Mouse (Mus musculus) hindbrain, embryonic 10.5 days (tissue): Measurements from ENCODE around the gene Cmip. TPM values are rescaled to one million over a fixed set of nuclear protein-coding genes. Genes with fewer than 3 reads are reported as not detected.
A peak's percentile ranks its signal among the peaks of the same experiment; 100 is the strongest.

Source experiments
- DNase-seq: peaks from one replicate; pipeline ENCODE4 v3.0.0-alpha.2; 2017; ENCODE audit warnings: low spot score
- H3K27ac ChIP-seq: fragments of 300-500 bp; sonication (generic); 2 replicates; pipeline ENCODE4 v1.5.1; 2016; ENCODE audit warnings: mild to moderate bottlenecking, moderate library complexity
- H3K27me3 ChIP-seq: fragments of 300-500 bp; sonication (generic); 2 replicates; pipeline ENCODE4 v1.6.1; 2016; ENCODE audit warnings: mild to moderate bottlenecking; ENCODE audit not compliant: poor library complexity, insufficient read depth, severe bottlenecking
- H3K36me3 ChIP-seq: fragments of 300-500 bp; sonication (generic); 2 replicates; pipeline ENCODE4 v1.6.1; 2016; ENCODE audit warnings: mild to moderate bottlenecking, moderate library complexity
- H3K4me1 ChIP-seq: fragments of 300-500 bp; sonication (generic); replicated peaks from 2 replicates; pipeline ENCODE4 v1.6.1; 2016; ENCODE audit warnings: mild to moderate bottlenecking
- H3K4me3 ChIP-seq: fragments of 300-500 bp; sonication (generic); 2 replicates; pipeline ENCODE4 v1.5.1; 2016; ENCODE audit warnings: mild to moderate bottlenecking, moderate library complexity
- H3K9me3 ChIP-seq: fragments of 300-500 bp; sonication (generic); 2 replicates; pipeline ENCODE4 v1.6.1; 2016; ENCODE audit warnings: mild to moderate bottlenecking, moderate library complexity
- WGBS: fragments of 180-500 bp; shearing (Covaris S2); methylation state at CpG from one replicate; pipeline ENCODE4 v1.1.7; 2016; 5-methylcytosine and 5-hydroxymethylcytosine counted together
- polyA plus RNA-seq: library from polyadenylated mRNA; unstranded; fragments of >200 nt; fragmentation: Nextera tagmentation; extraction: Ambion mirVana; gene quantifications from 2 replicates; pipeline ENCODE4 v1.2.1, GENCODE M21; 2016

The Cmip gene
- polyA plus RNA-seq, 1 experiment from 2014 or later: 14.0 TPM

DNA sequence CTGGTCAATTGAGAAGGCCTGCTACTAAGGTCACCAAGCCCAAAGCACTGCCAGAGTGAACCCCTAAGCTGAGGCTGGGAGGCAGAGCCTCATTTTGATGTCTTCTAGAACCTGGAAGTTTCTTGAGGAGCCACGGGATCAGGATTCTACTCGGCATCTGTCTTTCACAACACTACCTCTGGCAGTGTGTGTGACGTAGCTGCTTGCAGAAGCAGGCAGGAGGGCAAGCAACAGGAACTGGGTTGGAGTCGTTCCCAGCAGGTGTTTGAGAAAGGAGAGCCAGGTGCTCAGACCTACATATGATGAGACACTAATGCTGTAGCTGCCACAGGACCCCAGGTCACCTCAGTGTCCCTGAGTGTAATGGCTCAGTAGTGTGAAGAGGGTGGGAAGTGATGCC, 140.0 kb downstream of the Cmip start:
- no peak overlapping the region for H3K4me3 ChIP-seq
- H3K36me3 ChIP-seq: peaks cover 13% of the 10 kb centered on the region
- 95% methylated on average over 4 of the region's 4 CpGs for WGBS
- H3K27me3 ChIP-seq: no peaks in the 10 kb centered on the region
- DNase-seq: no peak
- H3K9me3 ChIP-seq: no peaks in the 10 kb centered on the region
- H3K4me1 ChIP-seq: peaks cover 38% of the 10 kb centered on the region
- no peak overlapping the region for H3K27ac ChIP-seq

DNA sequence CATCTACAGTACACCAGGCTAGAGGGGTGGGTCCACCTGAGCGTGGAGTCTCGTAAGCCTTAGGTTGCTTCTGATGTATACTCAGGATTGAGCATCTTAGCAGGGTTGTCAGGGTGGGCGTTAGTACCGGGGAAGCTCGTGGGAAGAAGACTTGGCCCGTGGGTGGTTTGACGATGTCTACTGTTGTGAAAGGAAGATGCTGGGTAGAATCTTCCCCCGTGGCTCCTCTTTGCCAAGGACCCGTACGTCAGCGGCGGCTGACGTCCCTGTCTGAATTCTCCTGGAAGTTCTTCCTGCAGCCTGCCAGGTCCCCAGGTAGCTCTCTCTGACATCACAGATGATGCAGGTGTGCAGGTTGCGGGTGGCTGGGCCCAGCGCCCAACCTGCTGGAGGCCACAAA, 140.9 kb downstream of the Cmip start:
- no peaks in the 10 kb centered on the region for H3K27me3 ChIP-seq
- no peak overlapping the region for H3K4me3 ChIP-seq
- peaks cover 13% of the 10 kb centered on the region for H3K36me3 ChIP-seq
- H3K9me3 ChIP-seq: no peaks in the 10 kb centered on the region
- 96% methylated on average over 15 of the region's 15 CpGs for WGBS
- no peak for DNase-seq
- H3K27ac ChIP-seq: no peak overlapping the region
- peaks cover 47% of the 10 kb centered on the region for H3K4me1 ChIP-seq

DNA sequence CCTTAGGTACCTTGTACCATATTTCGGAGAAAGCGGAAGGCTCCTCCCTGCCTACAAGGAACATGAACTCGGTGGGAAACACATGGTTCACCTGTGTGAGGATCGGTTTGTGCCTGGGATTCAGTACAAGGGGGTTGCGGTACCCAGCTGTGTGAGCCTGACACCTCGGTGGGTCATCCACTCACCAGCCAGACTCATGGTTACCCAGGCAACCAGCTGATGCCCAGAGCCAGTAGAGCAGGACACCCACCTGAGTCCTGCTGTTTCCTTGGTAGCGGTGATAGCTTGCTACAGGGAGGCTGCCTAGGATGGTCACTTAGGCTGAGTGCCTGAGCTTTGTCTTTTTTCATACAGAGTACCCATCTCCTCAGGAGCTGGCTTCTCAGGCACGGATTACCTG, 142.4 kb downstream of the Cmip start:
- H3K4me1 ChIP-seq: peaks cover 52% of the 10 kb centered on the region
- no peaks in the 10 kb centered on the region for H3K9me3 ChIP-seq
- H3K4me3 ChIP-seq: no peak overlapping the region
- 79% methylated on average over 8 of the region's 8 CpGs for WGBS
- H3K27ac ChIP-seq: 0 out of 2 replicates have a peak overlapping the region, but pooled peaks have one; percentile 5
- DNase-seq: no peak
- H3K27me3 ChIP-seq: no peaks in the 10 kb centered on the region
- H3K36me3 ChIP-seq: peaks cover 13% of the 10 kb centered on the region

DNA sequence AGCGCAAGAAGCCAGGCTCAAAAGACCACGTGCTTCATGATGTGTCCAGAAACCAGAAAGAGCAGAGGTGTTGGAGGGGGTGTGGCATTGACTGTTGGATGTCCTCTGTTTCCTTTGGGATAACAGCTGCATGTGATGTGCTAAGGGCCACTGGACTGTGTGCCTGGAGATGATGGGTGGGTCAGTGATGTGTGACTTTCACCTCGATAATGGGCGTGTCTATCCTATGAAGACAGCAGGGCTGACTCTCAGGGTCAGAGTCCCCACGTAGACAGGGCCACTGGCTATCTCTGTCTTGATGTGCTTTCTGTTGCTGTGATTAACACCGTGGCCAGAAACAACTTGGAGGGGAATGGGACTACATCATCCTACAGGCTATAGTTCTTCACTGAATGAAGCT, 144.0 kb downstream of the Cmip start:
- H3K27me3 ChIP-seq: no peaks in the 10 kb centered on the region
- no peaks in the 10 kb centered on the region for H3K9me3 ChIP-seq
- no peak for DNase-seq
- H3K4me3 ChIP-seq: no peak overlapping the region
- 89% methylated on average over 6 of the region's 6 CpGs for WGBS
- H3K4me1 ChIP-seq: peaks cover 47% of the 10 kb centered on the region
- H3K27ac ChIP-seq: no peak overlapping the region
- peaks cover 13% of the 10 kb centered on the region for H3K36me3 ChIP-seq

DNA sequence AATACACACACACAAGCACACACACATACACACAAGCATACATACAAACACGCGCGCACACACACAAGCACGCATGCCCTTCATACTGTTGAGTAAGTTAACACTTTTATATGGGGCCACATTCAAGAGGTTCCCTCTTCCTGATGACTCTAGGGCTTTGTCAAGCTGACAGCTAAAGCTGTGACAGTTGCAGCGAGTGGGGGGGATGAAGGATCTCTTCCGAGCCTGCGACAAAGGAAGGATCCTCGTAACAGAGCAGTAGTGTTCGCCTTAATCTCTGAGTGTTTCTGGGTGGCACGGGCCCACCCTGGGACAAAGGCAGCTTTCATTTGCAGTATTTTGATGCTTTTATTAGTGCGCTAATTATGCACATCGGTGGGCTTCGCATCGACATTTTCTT, 145.0 kb downstream of the Cmip start:
- 84% methylated on average over 14 of the region's 14 CpGs for WGBS
- 0 out of 2 replicates have a peak overlapping the region, but pooled peaks have one; percentile 23 for H3K27ac ChIP-seq

DNA sequence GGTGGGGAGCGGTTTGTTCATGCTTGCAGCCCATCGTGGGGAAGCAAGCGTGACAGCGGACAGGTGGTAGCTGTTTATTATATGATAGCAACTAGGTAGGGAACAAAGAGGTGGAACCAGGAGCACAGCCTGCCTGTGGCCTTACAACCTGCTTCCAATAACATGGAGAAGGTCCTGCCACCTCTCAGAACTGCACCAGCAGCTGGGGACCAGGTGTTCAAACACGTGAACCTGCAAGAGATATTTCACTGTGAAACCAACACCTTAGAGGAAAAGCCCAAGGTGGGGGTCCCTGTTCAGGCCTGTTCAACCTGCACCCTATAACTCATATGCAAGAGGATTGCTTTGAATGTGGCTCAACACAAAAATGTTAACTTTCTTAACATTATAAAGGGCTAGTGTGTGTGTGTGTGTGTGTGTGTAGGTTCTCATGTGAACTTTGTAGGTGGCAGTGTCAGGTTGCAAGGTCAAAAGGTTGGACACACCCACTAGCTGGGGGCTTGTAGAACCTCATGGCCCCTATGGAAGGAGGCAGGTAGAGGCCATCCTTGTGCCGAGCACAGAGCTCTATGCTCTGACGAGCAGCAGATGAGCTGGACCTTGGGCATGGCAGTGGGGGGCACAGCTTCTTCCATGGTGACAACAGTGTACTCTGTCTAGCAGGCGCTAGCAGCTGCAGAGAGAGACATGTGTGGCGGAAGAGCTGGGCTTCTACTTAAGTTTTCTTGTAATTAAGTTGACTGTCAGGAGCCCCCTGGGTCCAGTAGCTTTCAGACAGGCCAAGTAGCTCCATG, 146.2 kb downstream of the Cmip start:
- H3K27me3 ChIP-seq: no peaks in the 10 kb centered on the region
- no peaks in the 10 kb centered on the region for H3K9me3 ChIP-seq
- DNase-seq: no peak
- H3K4me3 ChIP-seq: no peak overlapping the region
- H3K4me1 ChIP-seq: peaks cover 47% of the 10 kb centered on the region
- WGBS: 71% methylated on average over 9 of the region's 9 CpGs
- no peaks in the 10 kb centered on the region for H3K36me3 ChIP-seq
- no peak overlapping the region; the same call in 1 of the 2 replicates for H3K27ac ChIP-seq

More for the DNA sequence above, 145.0 kb downstream of the Cmip start:
- no peaks in the 10 kb centered on the region for H3K27me3 ChIP-seq
- H3K9me3 ChIP-seq: no peaks in the 10 kb centered on the region
- peaks cover 5% of the 10 kb centered on the region for H3K36me3 ChIP-seq
- DNase-seq: no peak
- peaks cover 47% of the 10 kb centered on the region for H3K4me1 ChIP-seq
- no peak overlapping the region for H3K4me3 ChIP-seq

DNA sequence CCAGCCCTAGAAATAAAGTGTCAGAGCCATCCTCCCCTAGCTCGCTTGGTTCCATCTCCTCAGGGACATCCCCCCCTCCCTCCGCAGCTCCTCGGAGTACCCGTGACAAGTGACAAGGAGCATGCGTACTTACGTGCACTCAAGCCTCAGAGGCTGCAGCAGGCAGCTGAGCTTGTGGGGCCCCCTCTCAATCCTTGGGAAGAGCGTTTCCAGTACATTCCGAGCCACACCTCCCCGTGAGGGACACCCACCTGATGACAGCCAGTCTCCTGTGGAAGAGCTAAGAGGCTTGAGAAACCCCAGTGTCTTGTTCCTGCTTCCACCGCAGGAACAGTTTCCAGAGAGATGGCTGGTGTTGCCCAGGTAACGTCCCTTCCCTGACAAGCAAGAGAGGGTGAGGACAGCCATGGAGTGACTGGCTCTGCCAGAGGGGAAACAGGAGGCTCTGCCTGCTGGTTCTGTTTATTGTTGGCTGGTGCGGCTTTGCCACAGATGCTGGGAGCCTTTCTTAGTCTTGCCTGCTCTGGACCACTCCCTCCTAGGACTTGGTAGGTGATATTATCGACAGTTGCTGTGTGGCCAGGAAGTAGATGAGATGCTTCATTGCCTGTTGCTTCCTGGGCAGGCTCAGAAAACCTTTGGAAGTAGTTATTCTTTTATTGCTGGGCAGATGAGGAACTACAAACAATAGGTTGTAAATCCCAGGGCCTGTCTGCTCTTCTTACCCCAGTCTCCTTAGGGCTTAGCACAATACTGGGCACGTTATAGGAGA, 147.0 kb downstream of the Cmip start:
- no peaks in the 10 kb centered on the region for H3K27me3 ChIP-seq
- peak overlapping the region; percentile 40; the same call in 1 of the 2 replicates for H3K27ac ChIP-seq
- no peak overlapping the region for H3K4me3 ChIP-seq
- peaks cover 48% of the 10 kb centered on the region for H3K4me1 ChIP-seq
- H3K36me3 ChIP-seq: no peaks in the 10 kb centered on the region
- DNase-seq: peak; percentile 23
- H3K9me3 ChIP-seq: no peaks in the 10 kb centered on the region
- 54% methylated on average over 14 of the region's 14 CpGs for WGBS

DNA sequence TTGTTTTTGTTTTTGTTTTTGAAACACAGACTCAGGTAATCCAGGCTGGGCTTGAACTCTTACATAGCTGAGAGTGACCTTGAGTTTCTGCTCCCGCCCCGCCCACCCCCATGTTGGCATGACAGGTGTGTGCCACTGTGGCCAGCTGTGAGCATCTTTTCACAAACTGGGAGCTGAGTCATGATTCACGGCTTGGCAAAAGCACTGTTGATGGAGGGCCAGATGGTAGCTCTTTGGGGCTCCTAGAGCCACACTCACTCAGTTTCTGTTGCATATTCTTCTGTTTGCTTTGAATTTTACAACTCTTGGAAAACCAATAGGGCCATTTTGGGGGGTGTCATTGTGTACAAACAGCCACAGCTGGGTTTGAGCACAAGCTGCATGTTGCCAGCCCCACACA, 149.2 kb downstream of the Cmip start:
- Histone ChIP-seq H3K9me3 (no peaks in the 10 kb centered on the region), H3K36me3 (no peaks in the 10 kb centered on the region), H3K4me1 (peaks cover 39% of the 10 kb centered on the region), H3K4me3 (no peak overlapping the region), H3K27ac (no peak overlapping the region), H3K27me3 (no peaks in the 10 kb centered on the region)
- 90% methylated on average over 3 of the region's 3 CpGs for WGBS
- DNase-seq: no peak

DNA sequence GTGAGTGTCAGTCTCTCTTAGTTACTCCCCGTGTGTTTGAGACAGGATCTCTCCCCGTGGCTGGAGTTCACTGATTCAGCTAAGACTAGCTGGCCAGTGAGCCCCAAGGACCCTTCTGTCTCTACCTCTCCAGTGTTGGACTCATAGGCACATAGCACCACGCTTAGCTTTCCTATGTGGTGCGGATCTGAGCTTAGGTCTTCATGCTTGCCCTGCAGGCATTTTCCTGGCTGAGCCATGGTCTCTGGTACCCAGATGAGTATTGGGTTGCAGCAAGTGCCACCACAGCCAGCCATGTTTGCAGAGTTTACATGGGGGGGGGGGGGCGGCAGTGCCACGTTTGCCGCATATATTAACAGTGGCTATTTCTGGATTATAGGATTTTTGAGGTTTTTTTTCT, 151.8 kb downstream of the Cmip start:
- no peaks in the 10 kb centered on the region for H3K9me3 ChIP-seq
- no peak overlapping the region for H3K27ac ChIP-seq
- peaks cover 18% of the 10 kb centered on the region for H3K4me1 ChIP-seq
- 86% methylated on average over 7 of the region's 7 CpGs for WGBS
- H3K27me3 ChIP-seq: no peaks in the 10 kb centered on the region
- 0 out of 2 replicates have a peak, but pooled peaks cover 6% of the 10 kb centered on the region for H3K36me3 ChIP-seq
- no peak for DNase-seq
- H3K4me3 ChIP-seq: no peak overlapping the region

DNA sequence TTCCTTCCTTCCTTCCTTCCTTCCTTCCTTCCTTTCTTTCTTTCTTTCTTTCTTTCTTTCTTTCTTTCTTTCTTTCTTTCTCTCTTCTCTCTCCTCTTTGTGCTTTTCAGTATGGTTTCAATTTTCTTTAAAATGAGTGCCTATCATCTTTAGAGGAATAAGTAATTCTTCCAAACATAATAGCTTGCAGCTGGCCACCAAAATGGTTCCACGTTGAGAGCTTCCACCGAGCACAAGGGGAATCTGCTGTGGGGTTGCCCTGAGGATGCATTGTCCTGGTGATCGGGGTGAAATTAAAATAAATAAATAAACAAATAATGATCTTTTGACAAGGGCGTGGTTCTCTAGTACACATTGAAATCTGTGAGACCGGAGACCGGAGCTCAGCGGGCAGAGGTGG, 152.2 kb downstream of the Cmip start:
- no peak for DNase-seq
- Histone ChIP-seq H3K36me3 (0 out of 2 replicates have a peak, but pooled peaks cover 6% of the 10 kb centered on the region), H3K4me3 (no peak overlapping the region), H3K9me3 (no peaks in the 10 kb centered on the region), H3K27me3 (no peaks in the 10 kb centered on the region), H3K27ac (no peak overlapping the region), H3K4me1 (peaks cover 14% of the 10 kb centered on the region)
- 80% methylated on average over 7 of the region's 7 CpGs for WGBS

DNA sequence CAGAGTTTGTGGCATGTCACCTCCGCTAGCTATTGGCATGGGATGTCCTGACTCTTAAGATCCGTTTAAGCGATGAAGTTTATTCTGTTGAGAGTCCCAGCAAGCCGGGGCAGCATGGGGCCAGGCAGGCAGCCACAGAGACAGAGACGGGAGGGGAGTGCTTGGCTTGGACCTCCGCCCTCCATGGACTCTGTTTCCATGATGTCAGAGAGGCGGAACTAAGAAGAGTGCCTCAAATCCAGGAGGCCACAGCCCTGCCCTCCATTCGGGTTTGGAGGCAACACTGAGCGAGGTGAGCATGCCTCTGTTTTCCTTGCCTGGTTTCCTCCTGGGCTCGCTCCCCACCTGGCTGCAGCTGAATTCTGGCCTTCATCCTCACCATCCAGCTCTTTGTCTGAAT, 153.5 kb downstream of the Cmip start:
- Histone ChIP-seq H3K27ac (peak overlapping the region; percentile 47), H3K36me3 (peaks cover 13% of the 10 kb centered on the region), H3K9me3 (no peaks in the 10 kb centered on the region), H3K4me3 (no peak overlapping the region), H3K27me3 (no peaks in the 10 kb centered on the region), H3K4me1 (peaks cover 11% of the 10 kb centered on the region)
- WGBS: 80% methylated on average over 10 of the region's 10 CpGs
- DNase-seq: no peak

DNA sequence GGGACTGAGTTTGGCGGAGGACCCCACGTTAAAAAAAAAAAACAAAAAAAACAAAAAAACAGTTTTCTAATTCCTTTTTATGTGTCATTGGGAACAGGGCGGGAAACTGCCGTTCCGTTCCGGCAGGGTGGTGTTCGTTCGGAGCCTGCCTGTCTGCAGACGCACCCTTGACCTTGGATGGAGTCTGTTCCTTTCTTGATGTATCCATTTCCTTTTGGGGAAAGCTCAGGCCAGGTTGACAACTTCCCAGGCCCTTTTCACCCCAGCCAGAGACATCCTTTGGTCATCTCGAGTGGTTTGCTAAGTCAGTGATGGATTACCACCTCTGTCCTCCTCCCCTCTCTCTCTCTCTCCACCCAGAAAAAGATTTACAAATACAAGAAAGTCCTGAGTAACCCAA, 154.0 kb downstream of the Cmip start:
- 83% methylated on average over 10 of the region's 10 CpGs for WGBS
- no peaks in the 10 kb centered on the region for H3K9me3 ChIP-seq
- no peaks in the 10 kb centered on the region for H3K27me3 ChIP-seq
- H3K27ac ChIP-seq: no peak overlapping the region
- peaks cover 15% of the 10 kb centered on the region for H3K36me3 ChIP-seq
- H3K4me1 ChIP-seq: peaks cover 11% of the 10 kb centered on the region
- DNase-seq: no peak
- H3K4me3 ChIP-seq: no peak overlapping the region

DNA sequence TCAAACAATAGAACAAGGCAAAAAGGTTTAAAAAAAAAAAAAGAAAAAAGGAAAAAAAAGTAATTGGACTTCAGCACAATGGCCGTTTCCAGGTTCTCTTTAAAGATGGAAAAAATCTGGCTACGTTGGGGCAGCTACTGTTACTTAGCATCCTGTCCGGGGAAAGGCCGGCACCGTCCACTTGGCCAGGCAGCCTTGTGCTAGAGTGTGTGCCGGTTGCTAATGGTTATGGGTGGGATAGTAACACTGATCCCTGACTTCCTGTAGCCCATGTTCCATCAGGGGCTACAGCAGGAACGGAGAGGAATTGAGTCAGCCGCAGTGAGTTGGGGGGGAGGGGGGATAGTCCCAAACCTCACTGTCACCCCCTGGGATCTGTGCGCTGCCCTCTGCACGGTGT, 155.4 kb downstream of the Cmip start:
- Histone ChIP-seq H3K36me3 (peaks cover 28% of the 10 kb centered on the region), H3K4me1 (peaks cover 11% of the 10 kb centered on the region), H3K27me3 (no peaks in the 10 kb centered on the region), H3K27ac (no peak overlapping the region), H3K4me3 (no peak overlapping the region), H3K9me3 (no peaks in the 10 kb centered on the region)
- no peak for DNase-seq
- 91% methylated on average over 10 of the region's 10 CpGs for WGBS
